Mouse (Mus musculus) left cerebral cortex, postnatal 10 days (tissue): Measurements from ENCODE around the gene Adat3. TPM values are rescaled to one million over a fixed set of nuclear protein-coding genes. Genes with fewer than 3 reads are reported as not detected.
A peak's percentile ranks its signal among the peaks of the same experiment; 100 is the strongest.
"Not testable (repeated sequence)": the region's sequence is repeated elsewhere in the genome, so short reads cannot be mapped to it uniquely, and the experiment has no call there.

ENCODE experiments used
- DNase-seq, 2 experiments: peaks; one replicate each; pipeline ENCODE4 v3.0.0; 2021 to 2022; ENCODE audit warnings: low spot score in 2 of 2, mixed read lengths in 1 of 2; ENCODE audit errors: extremely low spot score in 1 of 2
- intact Hi-C: fragments of 180-260 bp; cut with DNase I; formaldehyde crosslinking; loops from one replicate; pipeline ENCODE4 v1.15.1; 2025
- total RNA-seq, 2 experiments: library from RNA; stranded (reverse); gene quantifications; 2 replicates each; pipeline ENCODE4 v1.2.3; 2021

Gene Adat3
- total RNA-seq, 2 experiments from 2014 or later: 4.3 TPM

DNA sequence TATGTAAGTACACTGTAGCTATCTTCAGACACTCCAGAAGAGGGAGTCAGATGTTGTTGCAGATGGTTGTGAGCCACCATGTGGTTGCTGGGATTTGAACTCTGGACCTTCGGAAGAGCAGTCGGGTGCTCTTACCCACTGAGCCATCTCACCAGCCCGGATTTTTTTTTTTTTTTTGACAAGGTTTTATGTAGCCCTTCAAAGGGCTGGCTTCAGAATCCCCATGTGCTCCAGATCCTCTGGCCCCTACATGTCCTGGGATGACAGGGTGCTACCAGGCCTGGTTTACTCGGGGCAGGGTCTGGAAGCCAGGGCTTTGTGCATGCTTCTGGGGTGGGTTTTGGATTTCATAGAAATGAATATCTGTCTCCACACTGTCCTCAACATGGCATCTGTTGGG, 3.0 kb downstream of the Adat3 start, which contains the start of gene Gm49322:
Gene Gm49322 (plus strand): TSS at position 301 of the 400 bp plus-strand sequence.
- DNase-seq, intact Hi-C loops: not testable (repeated sequence)

DNA sequence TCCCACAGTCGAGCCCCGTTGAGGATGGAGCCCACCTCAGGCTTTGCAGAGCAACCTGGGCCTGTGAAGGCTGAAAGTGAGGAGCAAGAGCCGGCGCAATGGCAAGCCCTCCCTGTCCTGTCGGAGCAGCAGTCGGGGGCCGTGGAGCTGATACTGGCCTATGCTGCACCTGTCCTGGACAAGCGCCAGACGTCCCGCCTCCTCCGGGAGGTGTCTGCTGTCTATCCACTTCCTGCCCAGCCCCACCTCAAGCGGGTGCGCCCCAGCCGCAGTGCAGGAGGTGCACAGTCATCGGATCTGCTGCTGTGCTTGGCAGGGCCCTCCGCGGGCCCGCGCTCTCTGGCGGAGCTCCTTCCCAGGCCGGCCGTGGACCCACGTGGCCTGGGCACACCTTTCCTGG, 3.6 kb downstream of the Adat3 start:
- DNase-seq: peak in 1 of 2 experiments; percentile 60
- intact Hi-C loops: no loop called here

DNA sequence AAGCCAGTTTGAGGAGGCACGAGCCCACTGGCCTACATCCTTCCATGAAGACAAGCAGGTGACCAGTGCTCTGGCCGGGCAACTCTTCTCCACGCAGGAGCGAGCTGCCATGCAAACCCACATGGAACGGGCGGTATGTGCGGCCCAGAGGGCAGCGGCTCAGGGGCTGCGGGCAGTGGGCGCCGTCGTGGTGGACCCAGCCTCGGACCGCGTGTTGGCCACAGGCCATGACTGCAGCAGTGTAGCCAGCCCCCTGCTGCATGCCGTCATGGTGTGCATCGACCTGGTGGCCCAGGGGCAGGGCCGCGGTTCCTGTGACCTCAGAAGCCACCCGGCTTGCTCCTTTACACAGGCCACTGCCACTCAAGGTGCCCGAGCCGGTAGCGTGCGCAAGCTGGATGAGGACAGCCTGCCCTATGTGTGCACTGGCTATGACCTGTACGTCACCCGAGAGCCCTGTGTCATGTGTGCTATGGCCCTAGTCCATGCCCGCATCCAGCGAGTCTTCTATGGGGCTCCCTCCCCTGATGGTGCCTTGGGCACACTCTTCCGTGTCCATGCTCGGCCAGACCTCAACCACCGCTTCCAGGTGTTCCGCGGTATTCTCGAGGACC, 4.2 kb downstream of the Adat3 start:
- intact Hi-C loops: no loop called here
- no peak for DNase-seq

DNA sequence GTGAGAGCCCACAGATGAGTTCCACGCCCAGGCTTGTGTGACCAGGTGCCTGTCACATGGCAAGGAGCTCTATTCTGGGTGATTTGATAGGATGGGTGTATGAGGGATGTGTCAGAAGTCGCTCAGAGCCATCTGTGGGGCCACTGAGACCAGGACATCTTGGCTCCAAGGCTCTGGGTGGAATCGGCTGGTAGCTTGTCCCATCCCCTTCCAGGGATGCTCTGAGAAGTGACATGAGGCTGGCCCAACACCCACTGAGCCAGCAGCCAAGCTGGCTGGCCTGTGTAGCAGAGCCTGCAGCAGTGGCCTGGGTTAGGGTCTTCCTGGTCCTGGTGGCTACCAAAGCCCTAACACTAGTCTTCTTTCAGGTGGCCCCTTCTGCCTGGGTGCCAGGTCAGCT, 5.8 kb downstream of the Adat3 start:
- intact Hi-C loops: no loop called here
- no peak for DNase-seq

DNA sequence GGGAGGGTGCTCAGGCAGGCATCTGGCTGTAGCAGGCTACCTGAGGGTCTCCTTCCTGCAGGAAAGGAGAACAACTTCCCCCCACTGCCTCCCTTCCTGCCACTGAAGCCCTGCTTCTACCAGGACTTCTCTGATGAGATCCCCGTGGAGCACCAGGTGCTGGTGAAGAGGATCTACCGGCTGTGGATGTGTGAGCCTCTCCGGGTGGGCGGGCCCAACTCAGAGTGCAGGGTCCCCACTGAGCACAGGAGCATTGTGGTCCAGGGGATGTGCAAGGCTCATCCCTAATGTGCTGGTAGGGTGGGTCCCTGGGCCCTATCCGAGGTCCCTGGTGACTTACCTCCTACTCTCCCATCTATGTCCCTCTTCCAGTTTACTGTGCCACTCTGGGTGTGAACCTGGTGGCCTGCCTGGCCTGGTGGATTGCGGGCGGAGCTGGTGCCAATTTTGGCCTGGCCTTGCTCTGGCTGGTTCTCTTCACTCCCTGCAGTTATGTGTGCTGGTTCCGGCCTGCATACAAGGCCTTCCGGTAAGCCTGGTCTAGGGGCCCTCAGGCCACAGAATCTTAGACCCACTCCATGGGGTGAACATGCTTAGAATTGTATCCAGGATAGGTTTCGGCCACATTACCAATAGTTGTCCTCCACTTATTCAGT, 6.7 kb downstream of the Adat3 start:
- DNase-seq: no peak
- intact Hi-C loops: no loop called here

DNA sequence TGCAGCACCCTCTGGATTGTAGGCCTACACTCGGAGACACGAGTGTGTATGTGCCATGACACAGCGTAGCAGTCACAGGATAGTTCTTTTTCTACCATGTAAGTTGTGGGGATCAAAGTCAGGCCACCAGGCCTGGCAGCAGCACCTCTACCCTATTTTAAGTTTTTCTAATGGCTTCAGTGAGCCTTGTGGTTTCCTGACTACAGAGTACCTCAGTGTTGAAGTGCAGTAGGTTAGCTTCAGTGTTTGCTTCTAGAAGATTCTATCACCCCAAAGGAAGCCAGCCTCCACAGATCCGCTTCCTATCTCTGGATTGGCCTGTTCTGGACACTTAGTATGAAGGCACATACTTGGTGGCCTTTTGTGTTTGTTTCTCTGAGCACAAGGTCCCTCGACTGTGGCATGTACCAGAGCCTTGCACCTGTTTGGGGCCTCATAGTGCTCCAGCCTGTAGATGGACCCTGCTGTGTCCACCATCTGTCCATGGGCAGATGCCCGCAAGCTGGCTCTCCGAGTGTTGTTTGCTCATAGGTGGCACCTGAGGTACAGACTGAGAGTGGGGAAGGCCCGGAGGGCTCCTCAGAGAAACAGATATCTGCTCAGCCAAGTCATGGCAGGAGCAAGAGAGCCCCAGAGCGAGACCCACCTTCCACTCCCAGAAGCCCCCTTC, 7.6 kb downstream of the Adat3 start:
- intact Hi-C loops: no loop called here
- no peak for DNase-seq

DNA sequence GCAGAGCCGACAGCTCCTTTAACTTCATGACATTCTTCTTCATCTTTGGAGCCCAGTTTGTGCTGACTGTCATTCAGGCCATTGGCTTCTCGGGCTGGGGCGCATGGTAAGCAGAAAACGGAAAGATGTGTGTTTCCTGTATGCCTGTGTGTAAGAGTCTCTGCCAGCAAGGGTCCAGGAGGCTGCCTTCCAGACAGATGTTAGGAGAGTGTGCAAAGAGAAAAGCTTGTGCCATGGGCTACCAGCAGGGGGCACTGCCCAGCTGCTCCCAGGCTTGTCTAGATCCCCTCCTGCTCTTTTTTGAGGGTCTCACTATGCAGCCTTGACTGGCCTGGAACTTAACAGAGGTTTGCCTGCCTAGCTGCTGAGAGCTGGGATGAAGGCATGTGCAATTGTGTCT, 8.3 kb downstream of the Adat3 start:
- intact Hi-C loops: no loop called here

DNA sequence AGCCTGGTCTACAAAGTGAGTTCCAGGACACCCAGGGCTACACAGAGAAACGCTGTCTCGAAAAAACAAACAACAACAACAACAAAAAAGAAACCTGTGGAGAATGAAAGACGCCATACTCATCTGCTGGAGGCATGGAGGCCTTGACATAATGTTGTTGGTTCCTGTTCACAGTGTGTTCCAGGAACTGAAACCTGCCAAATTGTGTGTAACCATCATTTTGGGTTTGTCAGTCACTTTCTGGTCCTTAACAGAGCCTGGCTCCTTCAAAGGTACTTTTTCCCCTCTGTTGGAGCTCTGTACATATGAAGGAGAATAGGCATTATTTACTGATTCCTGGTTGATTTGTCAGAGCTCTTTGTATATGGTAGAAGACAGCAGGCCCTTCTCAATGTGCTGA, 9.2 kb downstream of the Adat3 start:
- DNase-seq: no peak
- intact Hi-C loops: no loop called here

More for the DNA sequence above, 8.3 kb downstream of the Adat3 start:
- DNase-seq: no peak

DNA sequence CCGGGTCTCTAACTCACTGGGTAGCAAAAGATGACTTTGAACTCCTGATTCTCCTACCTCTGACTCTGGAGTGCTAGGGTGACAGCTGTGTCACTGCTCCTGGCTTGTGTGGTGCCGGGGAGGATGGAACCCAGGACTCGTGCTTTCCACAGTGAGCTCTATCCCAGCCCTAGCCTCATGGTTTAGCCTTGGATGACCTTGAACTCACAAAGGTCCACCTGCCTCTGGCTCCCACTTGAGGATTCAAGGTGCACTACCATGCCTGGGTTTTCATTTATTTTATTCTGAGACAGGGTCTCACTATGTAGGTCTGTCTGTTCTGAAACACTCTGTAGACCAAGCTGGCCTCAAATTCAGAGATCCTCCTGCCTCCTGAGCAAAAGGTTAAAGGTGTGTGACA, 11.1 kb downstream of the Adat3 start:
- intact Hi-C loops: no loop called here
- DNase-seq: no peak

DNA sequence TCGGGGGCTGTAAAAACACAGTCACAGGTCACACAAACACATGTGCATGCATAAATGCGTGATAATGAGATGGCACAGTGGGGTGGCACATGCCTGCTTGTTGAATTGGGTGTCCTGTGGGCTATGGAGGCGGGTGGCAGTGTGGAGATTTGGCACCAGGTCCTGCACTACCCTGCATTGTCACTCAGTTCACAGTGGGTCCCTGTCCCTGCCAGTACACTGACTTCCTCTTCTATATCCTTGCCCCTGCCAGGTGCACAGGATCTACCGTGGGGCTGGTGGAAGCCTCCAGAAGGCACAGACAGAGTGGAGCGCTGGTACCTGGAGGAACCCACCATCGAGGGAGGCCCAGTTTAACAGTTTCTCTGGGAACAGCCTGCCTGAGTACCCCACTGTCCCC, 11.7 kb downstream of the Adat3 start:
- DNase-seq: no peak
- intact Hi-C loops: no loop called here

DNA sequence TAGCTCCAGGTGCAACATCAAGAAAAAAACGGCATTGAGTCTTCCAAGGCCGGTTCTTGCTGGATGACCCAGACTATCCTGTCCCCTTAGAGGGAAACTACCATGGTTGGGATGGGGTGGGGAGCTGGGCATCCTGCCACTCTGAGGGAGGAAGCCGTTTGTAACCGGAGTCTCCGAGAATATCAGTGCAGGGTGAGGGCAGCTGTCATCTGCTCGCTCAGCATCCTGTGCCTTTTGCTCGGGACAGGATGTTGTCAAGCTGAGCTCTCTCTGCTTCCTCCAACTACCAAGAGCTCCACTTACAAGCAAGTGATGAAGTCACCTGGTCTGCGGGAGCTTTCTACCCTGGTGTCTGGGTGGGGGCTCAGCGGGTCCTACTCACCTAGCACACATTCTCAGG, 15.5 kb downstream of the Adat3 start:
- intact Hi-C loops: no loop called here
- peak in 1 of 2 experiments; percentile 71 for DNase-seq

DNA sequence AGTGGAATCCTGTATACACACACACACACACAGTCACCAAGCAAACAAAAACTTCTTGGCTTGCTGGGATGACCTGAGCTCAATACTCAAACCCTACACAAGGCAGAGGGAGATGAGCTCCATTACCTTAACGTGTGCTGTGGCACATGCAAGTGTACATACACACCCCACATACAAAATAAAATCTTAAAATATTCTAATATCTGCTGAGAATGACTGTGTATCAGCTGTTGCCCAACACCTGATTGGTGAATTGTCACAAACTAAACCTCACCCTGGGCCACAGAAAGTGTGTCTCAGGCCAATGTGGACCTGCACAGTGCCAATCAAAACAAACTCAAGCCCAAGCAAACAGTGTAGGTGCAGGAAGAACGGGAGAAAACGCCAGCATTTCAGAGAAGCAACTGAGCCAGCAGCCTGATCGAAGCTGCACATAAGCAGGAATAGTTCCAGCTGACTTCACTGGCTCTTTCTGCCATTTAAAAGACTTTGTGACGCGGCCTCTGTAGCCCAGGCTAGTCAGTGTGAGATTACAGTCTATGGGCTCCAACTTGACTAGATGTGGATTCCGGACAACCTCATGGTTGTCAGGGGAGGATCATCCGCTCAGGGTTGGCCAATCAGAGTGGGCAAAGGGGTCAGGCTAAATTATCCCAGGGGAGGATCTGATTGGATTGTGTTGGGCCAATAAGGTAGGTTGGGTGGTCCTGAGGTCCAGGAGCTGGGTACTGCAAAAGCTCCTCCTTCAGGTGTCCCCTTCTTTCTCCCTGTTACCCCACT, 17.0 kb downstream of the Adat3 start:
- no peak for DNase-seq
- intact Hi-C loops: no loop called here

DNA sequence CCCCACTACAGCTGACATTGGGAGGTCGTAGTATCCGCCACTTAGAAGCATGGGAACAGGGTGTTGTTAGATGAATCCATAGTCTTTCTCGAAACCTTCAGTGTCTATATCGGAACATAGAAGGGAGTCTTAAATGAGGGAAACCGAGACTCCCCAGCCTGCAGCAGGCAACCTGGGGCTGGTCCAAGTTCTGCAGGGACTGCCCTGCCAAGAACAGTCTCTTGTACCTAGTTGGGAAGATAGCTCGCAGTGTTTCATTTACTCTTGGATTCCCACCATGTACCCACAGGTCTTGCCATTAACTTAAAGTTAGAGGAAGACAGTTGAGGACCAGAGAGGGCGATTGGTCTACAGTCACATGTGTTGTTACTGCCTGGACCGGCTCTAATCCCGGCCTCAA, 17.7 kb downstream of the Adat3 start:
- DNase-seq: no peak
- intact Hi-C loops: no loop called here

DNA sequence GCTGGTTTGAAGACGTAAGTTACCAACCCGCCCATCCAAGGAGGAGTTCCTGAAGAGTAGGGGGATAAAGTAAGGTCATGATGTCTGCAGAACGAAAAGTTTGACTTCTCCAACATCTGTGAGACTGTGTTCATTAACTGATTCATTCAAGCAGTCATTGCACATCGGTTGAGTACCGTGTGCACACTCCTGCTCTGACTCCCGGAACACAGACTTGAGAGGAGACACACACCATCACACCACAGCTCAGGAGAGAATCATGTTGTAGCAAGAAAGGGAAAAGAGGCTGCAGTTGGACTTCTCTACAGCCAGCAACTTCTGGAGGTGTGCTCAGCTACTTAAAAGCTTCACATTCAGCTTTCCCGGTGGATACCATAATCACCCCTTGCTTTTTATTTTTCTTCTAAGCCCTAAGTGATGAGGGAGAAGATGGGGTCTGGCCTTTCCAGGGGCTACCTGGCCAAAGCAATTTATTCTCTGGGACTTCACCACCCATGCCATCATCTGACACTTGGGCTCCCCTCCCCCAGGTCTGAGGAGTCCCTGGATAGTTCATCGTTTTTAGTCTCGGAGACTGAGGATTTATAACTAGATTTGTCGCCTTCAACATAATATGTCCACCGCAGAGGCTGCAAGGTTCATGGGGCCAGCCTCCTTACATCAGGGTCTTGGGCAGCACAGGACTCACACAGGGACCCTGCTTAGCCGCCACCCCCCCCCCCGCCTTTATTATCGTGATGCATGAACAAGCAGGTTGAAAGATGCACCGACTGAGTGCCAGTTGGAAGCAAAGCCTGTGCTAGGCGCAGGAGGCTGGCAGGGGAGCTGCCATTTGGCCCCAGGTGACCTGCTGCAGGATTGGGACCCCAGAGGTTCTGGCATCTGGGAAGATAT, 18.4 kb downstream of the Adat3 start:
- intact Hi-C loops: no loop called here
- no peak for DNase-seq

DNA sequence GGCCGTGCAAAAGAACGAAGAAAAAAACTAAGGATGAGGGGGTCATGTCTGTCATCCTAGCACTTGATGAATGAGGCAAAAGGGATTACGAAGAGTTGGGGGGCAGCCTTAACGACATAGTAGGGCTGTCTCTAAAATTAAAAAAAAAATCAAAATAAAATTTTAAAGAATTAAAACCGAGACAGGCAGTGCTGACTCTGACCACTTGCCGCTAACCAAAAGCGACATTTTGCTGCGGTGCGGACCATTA, 18.9 kb downstream of the Adat3 start:
- DNase-seq: no peak
- intact Hi-C loops: no loop called here

DNA sequence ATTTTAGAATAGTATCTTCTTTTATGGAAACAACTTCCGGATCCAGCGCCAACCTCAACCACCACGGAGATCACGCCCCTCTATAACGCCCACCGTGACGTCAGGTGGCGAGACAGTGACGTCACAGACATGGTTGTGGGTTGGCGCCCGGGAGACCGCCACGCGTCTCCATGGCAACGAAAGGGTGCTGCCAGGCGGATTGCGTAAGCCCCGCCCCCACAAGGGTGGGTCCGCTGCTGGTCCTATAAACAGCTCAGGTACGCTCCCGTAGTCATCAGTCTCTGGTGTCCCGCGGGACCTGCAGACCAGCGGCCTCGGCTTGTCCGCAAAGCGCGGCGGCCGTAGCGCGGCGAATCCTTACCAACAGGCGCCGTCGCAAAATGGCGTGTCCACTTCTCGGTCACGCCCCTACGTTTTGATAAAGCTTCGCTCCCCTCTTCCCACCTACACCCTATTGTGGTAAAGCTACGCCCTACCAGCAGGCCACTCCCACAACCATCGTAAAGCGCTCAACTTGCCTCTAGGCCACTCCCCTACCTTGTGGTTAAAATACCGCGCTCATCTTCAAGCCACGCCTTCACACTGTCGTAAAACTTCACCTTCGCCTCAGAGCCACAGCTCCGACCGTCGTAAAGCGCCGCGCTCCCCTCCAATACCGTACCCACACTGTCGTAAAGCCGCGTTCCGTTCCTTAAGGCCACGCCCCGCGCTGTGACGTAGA, 19.4 kb downstream of the Adat3 start:
- intact Hi-C loops: no loop called here
- peak; percentile 99 to 100 for DNase-seq

DNA sequence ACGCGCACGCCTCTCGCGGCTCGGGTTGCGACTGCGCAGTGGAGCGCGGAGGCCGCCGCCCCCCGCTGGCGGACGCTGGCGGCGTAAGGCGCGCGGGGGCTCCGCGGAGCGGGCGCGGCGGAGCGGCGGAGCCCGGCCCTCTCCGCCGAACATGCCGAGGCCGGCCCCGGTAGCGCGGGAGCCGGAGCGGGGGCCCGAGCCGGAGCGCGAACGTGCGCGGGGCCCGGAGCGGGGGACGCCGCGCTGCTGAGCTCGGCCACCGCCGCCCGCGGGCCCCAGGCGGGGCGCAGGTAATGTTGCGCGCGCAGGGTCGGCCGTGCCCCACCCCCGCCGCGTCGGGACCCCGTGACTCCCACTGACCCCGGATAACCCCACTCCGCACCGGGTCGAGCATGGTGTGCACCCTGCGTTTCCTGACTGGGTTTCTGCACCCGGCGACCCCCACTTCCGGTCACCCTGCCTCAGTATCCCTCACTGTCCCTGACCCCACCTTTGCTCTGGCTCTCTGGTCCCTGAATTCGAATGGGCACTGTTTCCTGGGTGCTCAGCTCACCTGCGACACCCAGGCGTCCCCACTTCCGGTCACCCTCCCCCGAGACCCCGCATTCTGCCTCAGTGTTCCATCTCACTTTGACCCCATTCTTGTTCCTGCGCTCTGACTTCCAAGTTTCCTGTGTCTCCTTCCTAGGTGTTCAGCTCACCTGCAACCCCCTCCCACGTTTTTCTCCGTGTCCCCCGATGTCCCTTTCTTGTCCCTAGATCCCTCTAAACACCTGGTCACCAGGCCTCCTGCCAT, 20.2 kb downstream of the Adat3 start, which contains the start of gene Csnk1g2:
Gene Csnk1g2 (plus strand): TSS at position 178 of the 796 bp plus-strand sequence.
- peak in 1 of 2 experiments; percentile 84 for DNase-seq
- intact Hi-C loops: no loop called here
